Mouse (Mus musculus) liver, adult (tissue): Measurements from ENCODE around the gene Pdx1.

Source experiments
- GATA4 ChIP-seq: IDR thresholded peaks from 2 replicates; pipeline ENCODE4 v1.6.1; 2014; ENCODE audit warnings: mild to moderate bottlenecking, low read length; ENCODE audit not compliant: insufficient replicate concordance

The Pdx1 gene

DNA sequence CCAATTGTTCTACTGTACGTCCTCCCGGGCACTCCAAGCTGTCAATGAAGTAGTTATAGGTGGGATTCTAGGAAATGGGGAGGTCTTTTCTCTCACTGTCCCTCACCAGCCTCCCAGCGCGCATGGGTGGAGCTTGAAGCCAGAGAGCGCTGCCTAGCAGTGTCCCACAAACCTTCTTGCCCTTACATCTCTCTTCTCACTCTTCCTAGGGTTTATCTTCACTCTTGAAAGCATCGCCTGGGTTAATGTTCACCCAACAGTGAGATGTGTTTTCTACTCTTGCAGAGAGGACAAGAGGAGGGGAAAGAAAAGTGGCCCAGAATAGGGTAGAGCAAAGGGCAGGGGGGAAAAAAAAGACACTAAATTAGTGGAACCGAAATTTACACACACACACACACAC, 47.6 kb downstream of the Pdx1 start:
- no peak for TF ChIP-seq GATA4

DNA sequence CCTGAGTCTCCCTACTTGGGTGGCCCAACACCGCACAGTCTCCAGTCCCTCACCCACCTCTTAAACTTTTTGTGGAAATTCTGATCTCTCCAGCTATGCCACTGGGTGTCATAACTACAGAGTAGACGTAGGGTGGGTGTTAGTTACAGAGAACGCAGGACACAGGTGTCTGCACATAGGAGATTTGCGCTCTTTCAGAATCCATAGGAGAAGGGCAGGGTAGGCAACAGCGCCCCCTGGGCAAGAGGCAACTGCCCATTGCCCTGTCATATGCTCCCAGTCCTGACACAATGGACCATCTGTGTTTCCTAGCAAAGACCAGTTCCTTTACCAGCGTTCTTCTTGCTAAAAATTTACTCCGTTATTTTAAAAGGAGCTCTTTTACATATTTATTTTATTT, 48.2 kb downstream of the Pdx1 start:
- TF ChIP-seq GATA4, result no peak

- no peak for TF ChIP-seq GATA4
Observed at GRCm38 (mm10) chr5:147319653-147320052, 49.9 kb downstream of the Pdx1 start.

GRCm38 (mm10) chr5:147322183-147322582, 52.4 kb downstream of the Pdx1 start, which contains the start of gene Urad:
Urad (minus strand) TSS chr5:147322440.
- TF ChIP-seq GATA4, result no peak

GRCm38 (mm10) chr5:147323237-147323917, 53.6 kb downstream of the Pdx1 start:
- TF ChIP-seq GATA4, result no peak
